Mouse (Mus musculus) adrenal gland, adult 2 months (tissue): ENCODE data around the gene Phlpp2. TPM values are rescaled to one million over a fixed set of nuclear protein-coding genes. Genes with fewer than 3 reads are reported as not detected.

ENCODE experiments used
- DNase-seq: peaks from one replicate; pipeline ENCODE4 v3.0.0; 2021
- polyA plus RNA-seq: library from polyadenylated mRNA; depleted of rRNA; stranded (reverse); fragments of >200 nt; gene quantifications from 2 replicates; pipeline ENCODE4 v1.2.3, GENCODE M21; 2012; rRNA removed
- total RNA-seq, 2 experiments: library from RNA; stranded (reverse); gene quantifications; 2 replicates each; pipeline ENCODE4 v1.2.3; 2021

Phlpp2 gene
- total and polyA plus RNA-seq, 3 experiments: 2.8 to 10.1 (median 6.2) TPM

DNA sequence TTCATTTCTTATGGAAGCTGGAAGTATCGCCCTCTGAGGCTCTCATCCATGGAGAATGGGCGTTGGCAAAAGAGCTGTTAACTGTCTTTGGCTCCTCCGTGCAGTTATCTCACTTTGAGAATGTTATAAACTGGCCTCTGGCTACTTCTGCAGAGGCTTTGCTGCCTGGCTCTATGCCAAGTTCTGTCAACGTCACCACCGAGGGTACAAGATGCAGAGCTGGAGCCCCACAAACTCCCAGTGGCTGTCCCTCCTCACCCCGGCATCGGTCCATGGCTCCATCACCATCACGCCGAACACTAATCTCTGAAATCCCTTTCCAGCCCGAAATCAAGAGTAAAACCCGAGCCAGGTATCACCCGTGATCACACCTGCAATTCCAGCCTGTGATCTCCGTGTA, 95.1 kb downstream of the Phlpp2 start:
- DNase-seq: no peak

DNA sequence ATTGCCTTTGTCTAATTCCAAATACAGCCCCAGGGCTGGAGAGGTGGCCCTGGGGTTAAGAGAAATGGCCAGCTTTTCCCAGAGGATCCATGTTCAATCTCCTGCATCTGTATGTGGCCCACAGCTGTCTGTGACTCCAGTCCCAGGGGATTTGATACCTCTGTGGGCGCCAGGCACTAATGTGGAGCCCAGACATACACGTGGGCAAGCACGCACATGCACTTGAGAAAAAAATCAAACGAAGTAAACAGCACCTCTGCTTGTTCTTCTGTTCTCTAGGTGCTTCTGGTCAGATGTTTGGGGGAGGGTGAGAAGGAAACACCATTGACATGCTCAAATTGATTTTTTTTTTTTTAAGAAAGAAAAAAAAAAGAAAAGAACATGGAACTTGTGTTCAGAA, 95.8 kb downstream of the Phlpp2 start:
- no peak for DNase-seq

DNA sequence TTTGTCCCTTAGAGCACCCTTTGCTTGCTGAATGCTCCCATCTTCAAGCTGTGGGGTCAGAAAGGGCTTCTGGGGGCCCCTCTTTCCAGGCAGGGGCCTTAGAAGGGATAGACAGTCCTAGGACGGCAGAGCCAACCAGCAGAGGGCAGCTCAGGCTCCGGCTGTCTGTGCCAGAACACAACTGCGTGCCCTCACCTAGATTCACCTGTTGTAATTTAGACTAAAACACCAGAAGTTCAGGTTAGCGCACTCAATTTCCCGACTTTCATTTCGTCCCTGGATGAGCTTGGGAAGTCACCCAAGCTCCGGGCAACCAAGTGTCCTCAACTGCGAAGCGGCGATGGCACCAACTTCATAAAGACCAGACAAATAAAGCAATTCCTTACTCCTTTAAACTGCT, 100.5 kb downstream of the Phlpp2 start:
- DNase-seq: no peak

DNA sequence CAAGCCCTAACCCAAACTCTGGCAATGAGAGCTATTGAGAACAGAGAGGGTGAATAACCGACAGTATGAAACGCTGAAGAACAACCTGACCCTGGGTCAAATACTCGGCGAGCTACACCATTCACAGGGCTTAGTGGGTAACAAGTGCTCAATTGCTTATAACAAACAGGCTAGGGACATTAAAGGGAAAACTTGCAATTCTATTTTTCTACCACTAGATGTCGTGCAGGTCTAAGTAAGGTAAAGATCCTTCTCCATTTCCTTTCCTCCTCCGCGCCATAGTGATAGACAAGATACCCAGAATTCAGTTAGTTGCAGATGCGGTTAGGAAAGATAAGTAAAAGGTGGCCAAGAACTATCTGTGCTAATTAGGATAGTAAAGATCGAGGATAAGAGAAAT, 102.0 kb downstream of the Phlpp2 start:
- DNase-seq: no peak

DNA sequence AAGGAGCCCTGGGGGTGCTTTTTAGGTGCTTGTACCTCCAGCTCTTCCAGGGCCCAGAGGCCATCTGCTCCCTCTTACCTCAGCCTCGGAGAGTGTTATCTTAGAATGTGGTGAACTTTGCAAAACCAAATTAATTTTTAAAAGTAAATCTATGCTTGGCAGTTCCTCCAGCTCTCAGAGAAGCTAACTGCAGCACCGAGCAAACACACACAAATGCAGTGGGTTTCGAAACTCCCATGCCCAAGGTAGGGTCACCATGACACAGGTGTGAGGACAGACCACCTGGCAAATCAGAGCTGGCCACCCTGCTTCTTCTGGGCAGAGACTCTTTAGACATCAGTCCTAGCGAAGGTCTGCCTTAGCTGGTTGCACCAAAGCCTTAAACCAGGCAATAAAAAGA, 104.6 kb downstream of the Phlpp2 start:
- DNase-seq: no peak

DNA sequence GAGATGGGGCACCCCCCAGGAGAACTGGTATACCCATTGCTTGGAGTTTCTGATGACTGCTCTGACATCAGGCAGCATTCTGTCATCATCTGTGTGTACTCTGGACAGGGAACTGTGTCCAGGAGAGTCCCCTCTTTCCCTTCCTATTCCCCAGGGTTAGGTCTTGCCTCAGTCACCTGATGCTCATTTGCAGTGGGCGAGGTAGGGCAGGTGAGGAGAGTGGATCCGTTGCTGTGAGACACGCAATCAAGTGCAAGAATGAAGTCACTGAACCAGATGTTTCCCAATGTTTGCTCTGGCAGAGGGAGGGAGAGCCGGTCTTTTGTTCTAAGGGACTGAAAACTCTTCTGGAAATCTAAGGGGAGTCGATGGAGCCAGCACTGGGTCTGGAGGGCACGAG, 111.0 kb downstream of the Phlpp2 start:
- DNase-seq: no peak

DNA sequence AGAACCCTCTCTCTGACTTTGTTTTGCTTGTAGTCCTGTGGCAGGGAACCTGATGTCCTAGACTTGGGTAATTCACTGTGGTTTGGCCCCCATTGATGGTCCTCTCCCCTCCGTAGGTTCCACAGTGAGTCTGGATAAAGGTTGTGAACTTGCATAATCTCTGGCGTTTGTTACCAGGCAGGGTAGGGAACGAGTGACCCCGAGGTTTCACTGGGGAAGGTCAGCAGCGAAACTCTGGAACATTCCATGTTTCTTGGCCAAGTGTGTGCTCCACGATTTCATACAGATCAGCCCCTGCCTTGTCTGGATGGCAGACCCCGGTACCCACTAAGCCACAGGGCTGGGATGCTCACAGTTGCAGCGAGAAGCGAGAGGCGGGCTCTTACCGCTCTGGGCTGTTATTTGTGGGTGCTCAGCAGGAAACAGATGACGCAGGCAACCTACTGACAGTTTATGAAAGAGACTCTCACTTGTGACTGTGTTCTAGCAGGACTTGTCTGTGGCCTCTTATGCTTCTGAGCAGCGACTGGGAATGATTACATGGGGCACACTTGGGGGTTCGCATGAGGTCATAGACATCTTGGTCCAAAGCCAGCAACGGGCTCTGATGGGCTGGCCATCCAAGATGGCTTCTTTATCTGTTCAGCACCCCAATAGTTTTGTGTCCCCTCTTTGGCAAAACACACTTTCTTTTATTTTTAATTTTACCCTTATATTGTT, 114.2 kb downstream of the Phlpp2 start:
- no peak for DNase-seq

DNA sequence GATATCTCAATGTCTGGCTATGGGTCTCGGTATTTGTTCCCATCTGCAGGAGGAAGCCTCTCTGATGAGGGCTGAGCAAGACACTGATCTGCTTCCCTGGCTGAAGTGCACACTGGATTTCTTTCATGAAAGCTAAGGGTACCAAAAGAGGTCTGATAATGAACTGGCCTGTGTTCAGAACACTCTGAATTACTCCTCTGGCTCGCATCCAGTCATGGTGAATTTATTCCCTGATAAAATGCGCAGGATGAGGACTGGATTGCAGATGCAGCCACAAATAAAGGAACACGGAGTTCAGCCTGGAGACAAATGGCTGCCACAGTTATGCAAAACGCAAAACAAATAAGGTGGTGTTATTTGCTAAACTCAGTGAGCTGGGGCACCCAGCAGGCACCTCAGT, 115.6 kb downstream of the Phlpp2 start:
- peak; percentile 41 for DNase-seq

DNA sequence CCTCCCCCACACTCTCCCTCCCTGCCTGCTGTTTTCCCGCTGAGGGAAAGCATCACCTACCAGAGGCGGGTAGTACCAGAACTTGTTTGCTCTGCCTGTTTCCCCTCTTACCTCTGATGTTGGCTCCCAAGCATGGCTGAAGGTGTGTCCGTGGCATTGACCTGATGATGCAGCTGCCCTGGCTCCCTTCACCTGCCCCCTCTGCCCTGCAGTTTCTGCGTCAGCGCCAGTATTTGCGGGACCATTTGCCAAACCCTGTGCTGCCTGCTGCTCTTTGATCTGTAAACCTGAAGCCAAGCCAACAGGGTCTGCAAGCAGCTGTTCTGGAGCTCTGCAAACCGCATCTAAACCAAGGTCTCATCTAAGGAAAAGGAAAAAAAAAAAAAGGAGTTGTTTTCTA, 118.0 kb downstream of the Phlpp2 start:
- DNase-seq: peak; percentile 58

DNA sequence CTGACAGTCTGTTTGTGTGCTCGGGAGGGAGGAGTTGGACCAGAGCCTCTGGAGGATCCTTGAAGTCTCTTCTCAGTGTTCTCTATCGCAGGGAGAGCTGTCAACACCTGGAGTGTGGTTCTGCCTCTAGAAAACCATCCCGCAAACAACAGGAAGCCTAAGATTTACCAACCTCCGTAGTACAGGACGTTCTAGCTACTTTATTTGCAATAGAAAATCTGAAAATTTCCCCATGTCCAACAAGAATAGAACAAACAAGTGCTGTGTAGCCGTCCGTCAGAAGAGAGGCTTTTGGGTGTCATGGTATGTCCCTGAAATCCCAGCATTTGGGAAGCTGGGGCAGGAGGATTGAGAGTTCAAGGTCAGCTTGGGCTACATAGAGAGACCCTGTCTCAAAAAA, 119.4 kb downstream of the Phlpp2 start:
- DNase-seq: no peak

DNA sequence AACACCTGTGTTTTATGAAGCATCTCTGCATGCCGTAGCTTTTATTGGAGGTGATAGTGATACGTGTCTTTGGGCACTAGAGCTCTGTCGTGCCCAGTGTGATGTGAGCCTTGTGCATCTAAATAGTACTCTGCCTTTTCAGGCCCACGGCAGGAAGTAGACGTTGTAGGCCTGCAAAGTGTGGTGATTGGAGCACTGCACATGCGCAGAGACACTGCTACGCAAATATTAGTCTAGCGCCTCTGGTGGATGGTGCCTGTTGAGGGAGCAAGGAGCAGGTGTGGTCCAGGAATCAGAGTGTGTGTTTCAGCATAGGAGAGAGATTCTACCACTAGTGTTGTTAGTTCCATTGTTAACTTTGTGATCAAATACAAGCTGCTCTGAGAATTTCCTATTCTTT, 120.8 kb downstream of the Phlpp2 start:
- no peak for DNase-seq

DNA sequence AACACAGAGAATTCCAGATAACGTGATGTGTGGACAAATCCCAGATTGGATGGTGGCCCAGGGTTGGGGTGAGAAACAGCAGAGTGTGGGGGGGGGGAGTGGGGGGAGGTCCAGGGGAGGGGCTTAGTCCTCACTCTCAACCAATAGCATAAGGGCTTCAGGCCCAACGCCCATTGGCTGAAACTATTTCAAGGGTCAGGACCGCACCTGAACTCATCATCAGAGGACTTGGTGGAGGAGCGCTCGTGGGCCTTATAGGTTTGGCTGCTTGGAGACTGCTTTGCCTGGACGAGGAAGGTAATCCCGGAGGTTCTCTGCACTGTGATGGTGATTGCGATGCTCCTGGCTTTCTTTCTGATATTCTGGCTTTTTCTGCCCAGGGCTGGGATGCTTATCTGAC, 121.9 kb downstream of the Phlpp2 start, which contains the start of gene Tat:
Gene Tat (plus strand): TSS at position 214 of the 400 bp plus-strand sequence.
- DNase-seq: peak; percentile 20

DNA sequence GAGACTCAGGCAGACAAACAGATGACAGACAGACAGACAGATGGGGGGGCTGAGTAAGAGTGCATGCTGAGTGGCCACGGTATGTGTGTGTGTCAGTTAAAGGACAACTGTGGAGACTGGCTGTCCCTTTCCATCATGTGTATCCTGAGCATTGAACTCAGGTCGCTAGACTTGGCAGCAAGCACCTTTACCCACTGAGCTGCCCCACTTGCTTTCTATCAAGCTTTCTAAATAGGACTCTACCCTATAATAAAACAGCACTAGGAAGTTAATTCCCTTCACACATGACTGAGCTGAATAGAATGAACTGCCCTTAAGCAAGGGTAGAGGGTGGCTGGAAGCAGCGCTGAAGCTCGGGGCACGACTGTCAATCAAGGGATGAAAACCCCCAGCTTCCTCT, 123.8 kb downstream of the Phlpp2 start:
- no peak for DNase-seq

DNA sequence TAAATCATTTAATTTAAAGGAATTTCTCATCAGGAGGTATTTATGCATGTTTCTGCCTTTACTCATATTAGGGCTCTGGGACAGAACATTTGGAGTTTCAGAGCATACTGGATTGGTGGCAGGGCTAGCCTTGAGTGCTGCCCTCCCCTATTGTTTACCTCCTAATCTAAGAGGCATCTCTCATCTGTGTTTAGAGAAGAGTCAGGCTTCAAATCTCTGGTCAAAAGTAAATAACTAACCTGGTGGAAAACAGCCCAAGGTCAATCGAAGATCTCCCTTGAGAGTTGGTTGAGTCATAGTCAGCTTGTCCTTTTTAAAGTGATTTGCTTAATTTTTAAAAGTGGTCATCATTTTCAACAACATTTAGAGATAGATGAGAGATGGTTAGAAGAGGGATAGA, 124.6 kb downstream of the Phlpp2 start:
- DNase-seq: no peak

Other genes starting within 250 kb of the Phlpp2 start
- 10 to 100 TPM; 72.7 to 89.3 TPM for gene Ist1, start 175.3 kb upstream of the Phlpp2 start, total RNA-seq
- gene Ist1, start 175.3 kb upstream of the Phlpp2 start, polyA plus RNA-seq: 20.5 and 26.6 TPM in 2 replicates
- 10 to 100 TPM in 1 of 2 experiments, 1 to 10 TPM in 1; 8.6 to 12.1 TPM for gene Zfp821, start 163.0 kb upstream of the Phlpp2 start, total RNA-seq
- 6.6 and 9.0 TPM in 2 replicates for gene Zfp821, start 163.0 kb upstream of the Phlpp2 start, polyA plus RNA-seq
- gene Atxn1l, start 130.8 kb upstream of the Phlpp2 start, total RNA-seq: 10 to 100 TPM; 38.5 to 45.5 TPM
- 8.8 and 9.8 TPM in 2 replicates for gene Atxn1l, start 130.8 kb upstream of the Phlpp2 start, polyA plus RNA-seq
- gene Ap1g1, start 90.0 kb upstream of the Phlpp2 start, total RNA-seq: 10 to 100 TPM; 76.3 to 91.7 TPM
- gene Ap1g1, start 90.0 kb upstream of the Phlpp2 start, polyA plus RNA-seq: 11.1 and 17.1 TPM in 2 replicates
- under 1 TPM in 1 of 2 experiments, not detected in 1; 0.28 TPM for gene Marveld3, start 93.7 kb downstream of the Phlpp2 start, total RNA-seq
- not detected in 2 replicates for gene Marveld3, start 93.7 kb downstream of the Phlpp2 start, polyA plus RNA-seq
- gene Tat, start 121.9 kb downstream of the Phlpp2 start, total RNA-seq: 1 to 10 TPM in 1 of 2 experiments, under 1 TPM in 1; 0.24 to 5.9 TPM
- 0.56 TPM in 1 of 2 replicates, not detected in the other for gene Tat, start 121.9 kb downstream of the Phlpp2 start, polyA plus RNA-seq
- gene Chst4, start 171.2 kb downstream of the Phlpp2 start, total RNA-seq: 1 to 10 TPM; 2.7 to 3.5 TPM
- gene Chst4, start 171.2 kb downstream of the Phlpp2 start, polyA plus RNA-seq: 2.3 and 3.0 TPM in 2 replicates
- 1 to 10 TPM; 7.4 to 8.9 TPM for gene Zfp612, start 211.2 kb downstream of the Phlpp2 start, total RNA-seq
- gene Zfp612, start 211.2 kb downstream of the Phlpp2 start, polyA plus RNA-seq: 1.5 and 1.8 TPM in 2 replicates
- gene Gm21964, start 232.7 kb downstream of the Phlpp2 start, total RNA-seq: not detected
- not detected in 2 replicates for gene Gm21964, start 232.7 kb downstream of the Phlpp2 start, polyA plus RNA-seq
- not detected for gene Gm17720, start 234.2 kb downstream of the Phlpp2 start, total RNA-seq
- gene Gm17720, start 234.2 kb downstream of the Phlpp2 start, polyA plus RNA-seq: not detected in 2 replicates